Mouse (Mus musculus) thymus, adult 2 months (tissue): ENCODE data around the gene Tagln3. TPM values are rescaled to one million over a fixed set of nuclear protein-coding genes. Genes with fewer than 3 reads are reported as not detected.

Experiments used
- DNase-seq: peaks from one replicate; pipeline ENCODE4 v3.0.0; 2021
- H3K27ac ChIP-seq: fragments of 200-500 bp; 2 replicates; pipeline ENCODE4 v1.5.1; 2012; ENCODE audit warnings: low read length, control low read depth; ENCODE audit not compliant: control insufficient read depth, insufficient read depth
- H3K27me3 ChIP-seq: fragments of 200-500 bp; 2 replicates; pipeline ENCODE4 v1.6.1; 2012; ENCODE audit warnings: mild to moderate bottlenecking, low read length, moderate library complexity, mixed read lengths; ENCODE audit not compliant: control insufficient read depth, insufficient read depth
- H3K36me3 ChIP-seq: fragments of 200-500 bp; 2 replicates; pipeline ENCODE4 v1.6.1; 2012; ENCODE audit warnings: mild to moderate bottlenecking, low read length, moderate library complexity; ENCODE audit not compliant: control insufficient read depth, insufficient read depth
- H3K4me1 ChIP-seq: fragments of 200-500 bp; replicated peaks from 2 replicates; pipeline ENCODE4 v1.6.1; 2012; ENCODE audit warnings: low read length; ENCODE audit not compliant: control insufficient read depth, insufficient read depth
- H3K4me3 ChIP-seq: fragments of 200-500 bp; 2 replicates; pipeline ENCODE4 v1.5.1; 2012; ENCODE audit warnings: mild to moderate bottlenecking, low read length, control low read depth, moderate library complexity; ENCODE audit not compliant: control insufficient read depth, insufficient read depth
- CTCF ChIP-seq: fragments of 200-500 bp; IDR thresholded peaks from 2 replicates; pipeline ENCODE4 v1.5.1; 2012; ENCODE audit warnings: mild to moderate bottlenecking, control low read depth, low read length, moderate library complexity, borderline replicate concordance; ENCODE audit not compliant: control insufficient read depth, poor library complexity, insufficient read depth; ENCODE audit errors: extremely low read depth
- POLR2A ChIP-seq: fragments of 200-500 bp; IDR thresholded peaks from 2 replicates; pipeline ENCODE4 v1.6.1; 2012; ENCODE audit warnings: mild to moderate bottlenecking, low read length, control low read depth, moderate library complexity; ENCODE audit not compliant: control insufficient read depth, poor library complexity, insufficient read depth; ENCODE audit errors: extremely low read depth
- WGBS: fragments of 180-500 bp; shearing (Covaris S2); methylation state at CpG from one replicate; pipeline ENCODE4 v1.1.7; 2018; 5-methylcytosine and 5-hydroxymethylcytosine counted together
- polyA plus RNA-seq: library from polyadenylated mRNA; depleted of rRNA; stranded (reverse); fragments of >200 nt; gene quantifications from 2 replicates; pipeline ENCODE4 v1.2.3, GENCODE M21; 2012

The Tagln3 gene
- polyA plus RNA-seq, 1 experiment, result 1.2 TPM

- DNase-seq, result peak; percentile 95
- H3K4me1 ChIP-seq, result 0 out of 2 replicates have a peak, but pooled peaks cover 2% of the 10 kb centered on the region
- under 1% methylated on average over 51 of the region's 51 CpGs for WGBS
- TF ChIP-seq CTCF (0 out of 2 replicates have a peak, but pooled peaks have one; percentile 31), POLR2A (peak; percentile 95)
- H3K27ac ChIP-seq, result no peak within 1 kb of the TSS
- H3K36me3 ChIP-seq, result no peaks in the 10 kb centered on the region
- peak within 1 kb of the TSS; percentile 95 for H3K4me3 ChIP-seq
- H3K27me3 ChIP-seq, result no peaks in the 10 kb centered on the region
These were observed 18.4 kb upstream of the Tagln3 start, which contains the start of gene Abhd10 for GRCm38 (mm10) chr16:45742615-45743476. TSS of gene Abhd10 (minus strand) at chr16:45742955.

GRCm38 (mm10) chr16:45737880-45738279 is 13.5 kb upstream of the Tagln3 start:
- TF ChIP-seq POLR2A, result no peak
- no peak for TF ChIP-seq CTCF
- DNase-seq, result no peak
- no peak overlapping the region for H3K27ac ChIP-seq
- no peak overlapping the region for H3K4me3 ChIP-seq
- no peaks in the 10 kb centered on the region for H3K27me3 ChIP-seq
- H3K36me3 ChIP-seq, result peaks cover 39% of the 10 kb centered on the region
- 89% methylated on average over 8 of the region's 8 CpGs for WGBS
- 0 out of 2 replicates have a peak, but pooled peaks cover under 1% of the 10 kb centered on the region for H3K4me1 ChIP-seq

DNA sequence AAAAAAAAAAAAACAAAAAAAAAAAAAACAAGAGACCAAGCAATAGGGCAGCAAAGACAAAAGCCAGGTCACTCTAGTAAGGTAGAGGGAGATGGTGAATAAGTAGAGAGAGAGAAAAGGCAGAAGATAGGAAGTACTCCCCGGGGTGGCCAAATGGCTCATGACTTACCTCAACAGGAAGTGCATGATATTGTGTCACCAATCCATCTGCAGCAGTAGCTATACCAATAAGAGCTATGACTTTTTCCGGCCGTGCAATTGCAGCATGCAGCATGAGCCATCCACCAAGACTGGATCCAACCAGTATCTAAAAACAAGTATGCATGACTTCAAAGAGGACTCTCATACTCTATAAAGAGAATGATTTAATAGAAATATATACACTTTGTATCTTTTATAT is 12.3 kb upstream of the Tagln3 start:
- H3K4me3 ChIP-seq, result no peak overlapping the region
- TF ChIP-seq CTCF (no peak), POLR2A (no peak)
- H3K36me3 ChIP-seq, result peaks cover 46% of the 10 kb centered on the region
- DNase-seq, result no peak
- no peaks in the 10 kb centered on the region for H3K4me1 ChIP-seq
- H3K27me3 ChIP-seq, result no peaks in the 10 kb centered on the region
- WGBS, result 78% methylated on average over 3 of the region's 3 CpGs
- no peak overlapping the region for H3K27ac ChIP-seq

DNA sequence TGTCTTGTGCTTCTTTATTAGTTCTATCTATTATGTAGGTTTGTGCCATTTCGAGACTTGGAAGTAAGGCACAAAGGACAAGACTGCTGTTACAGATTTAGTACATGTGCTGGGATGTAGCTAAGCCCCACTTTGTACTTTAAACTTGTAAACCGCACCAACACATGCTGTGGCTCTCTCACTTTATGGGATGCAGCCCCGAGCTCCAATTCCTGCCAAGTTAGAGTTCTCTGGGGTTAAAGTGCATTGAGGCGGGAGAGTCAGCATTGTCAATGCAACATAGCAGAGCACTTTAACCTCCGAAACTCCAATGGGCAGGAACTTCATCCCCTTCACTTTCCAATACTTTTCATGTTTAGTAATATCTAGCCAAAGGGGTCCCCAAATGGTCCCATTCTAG is 4.8 kb upstream of the Tagln3 start:
- peaks cover 7% of the 10 kb centered on the region for H3K4me1 ChIP-seq
- no peak overlapping the region for H3K27ac ChIP-seq
- H3K36me3 ChIP-seq, result peaks cover 24% of the 10 kb centered on the region
- no peak for TF ChIP-seq POLR2A
- TF ChIP-seq CTCF, result no peak
- H3K27me3 ChIP-seq, result no peaks in the 10 kb centered on the region; the same call in 1 of the 2 replicates
- H3K4me3 ChIP-seq, result no peak overlapping the region
- 97% methylated on average over 5 of the region's 5 CpGs for WGBS
- no peak for DNase-seq

- Histone ChIP-seq H3K36me3 (no peaks in the 10 kb centered on the region), H3K27me3 (no peaks in the 10 kb centered on the region; the same call in 1 of the 2 replicates), H3K27ac (no peak overlapping the region), H3K4me1 (peaks cover 11% of the 10 kb centered on the region), H3K4me3 (no peak overlapping the region)
- 30% methylated on average over 10 of the region's 10 CpGs for WGBS
- DNase-seq, result no peak
- no peak for TF ChIP-seq CTCF
- no peak for TF ChIP-seq POLR2A
These were observed 314 bp upstream of the Tagln3 start for GRCm38 (mm10) chr16:45724742-45725102.

DNA sequence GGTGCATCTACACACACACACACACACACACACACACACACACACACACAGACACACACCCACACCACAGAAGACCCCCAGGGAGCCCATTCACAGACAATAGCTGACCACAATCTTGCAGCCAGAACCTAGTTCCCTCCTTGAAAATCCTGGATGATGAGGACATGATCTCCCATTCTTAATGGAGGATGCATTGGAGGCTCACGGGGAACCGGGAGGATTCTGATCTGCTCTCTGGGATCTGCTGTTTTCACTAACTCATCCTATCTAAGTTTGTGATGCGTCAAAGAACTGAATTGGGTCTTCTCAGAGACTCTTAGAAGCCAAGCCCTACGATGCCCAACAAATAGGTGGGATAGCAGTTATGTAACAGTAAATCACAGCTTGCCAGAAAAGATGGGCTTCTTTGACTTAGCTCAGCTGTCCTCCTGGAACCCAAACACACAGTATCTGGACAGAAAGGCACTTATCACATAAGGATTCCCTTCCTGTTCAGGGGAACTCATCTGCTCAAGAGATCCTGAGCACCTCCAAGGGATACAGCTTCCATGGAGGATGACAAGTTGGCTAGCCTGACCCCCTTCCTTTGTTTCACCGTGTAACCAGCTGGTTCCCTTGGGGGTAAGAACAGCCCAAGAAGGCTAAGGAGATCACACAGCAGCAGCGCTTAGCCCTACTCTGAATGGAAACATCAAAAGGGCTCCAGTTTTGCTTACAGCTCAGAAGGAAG is 1.1 kb downstream of the Tagln3 start:
- Histone ChIP-seq H3K4me3 (no peak overlapping the region), H3K27ac (no peak overlapping the region), H3K4me1 (peaks cover 11% of the 10 kb centered on the region), H3K36me3 (no peaks in the 10 kb centered on the region), H3K27me3 (no peaks in the 10 kb centered on the region; the same call in 1 of the 2 replicates)
- WGBS, result 81% methylated on average over 6 of the region's 6 CpGs
- TF ChIP-seq POLR2A (no peak), CTCF (no peak)
- no peak for DNase-seq
